Mouse (Mus musculus): Measurements from ENCODE around the gene Ctf1. TPM values are rescaled to one million over a fixed set of nuclear protein-coding genes. Genes with fewer than 3 reads are reported as not detected.
"Not testable (repeated sequence)": the region's sequence is repeated elsewhere in the genome, so short reads cannot be mapped to it uniquely, and the experiment has no call there.

Gene Ctf1
- total RNA-seq, 2 experiments from 2014 or later, result 0.42 to 1.8 TPM

DNA sequence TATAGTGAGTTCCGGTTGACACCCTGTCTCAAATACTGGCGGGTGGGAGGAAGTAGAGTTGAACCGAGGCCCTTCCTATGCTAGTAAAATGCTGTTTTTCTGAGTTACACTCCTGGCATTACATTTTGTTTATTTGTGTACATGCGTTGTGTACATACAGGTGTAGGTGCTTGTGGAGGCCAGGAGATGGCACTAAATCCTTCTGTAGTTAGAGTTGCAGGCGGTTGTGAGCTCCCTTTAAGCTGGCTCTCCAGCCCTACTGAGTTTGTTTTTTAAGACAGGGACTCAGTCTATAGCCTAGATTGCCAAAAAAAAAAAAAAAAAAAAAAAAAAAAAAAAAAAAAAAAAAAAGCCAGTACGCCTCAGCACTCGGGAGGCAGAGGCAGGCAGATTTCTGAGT is 15.4 kb downstream of the Ctf1 start:
- peak; percentile 64 for ATAC-seq (replicated peaks; ENCODE audit: poor library complexity)

DNA sequence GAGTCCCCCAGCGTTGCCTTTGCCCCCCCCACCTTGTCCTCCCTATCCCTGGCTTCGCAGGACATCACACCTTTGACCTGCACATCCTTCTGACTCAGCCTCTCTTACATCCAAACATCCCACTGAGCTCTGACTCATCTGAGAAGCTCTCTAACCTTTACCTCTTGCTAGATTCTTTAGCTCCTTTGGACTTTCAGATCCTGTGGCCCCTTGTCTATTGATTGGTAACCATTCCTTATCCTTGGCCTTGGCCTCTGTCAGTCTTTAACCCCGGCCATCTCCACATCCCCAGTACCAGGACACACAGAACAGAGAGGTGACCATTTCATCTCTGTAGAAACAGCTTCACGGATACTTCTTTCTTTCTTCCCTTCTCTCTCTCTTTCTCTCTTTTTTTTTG is 17.6 kb downstream of the Ctf1 start:
- no peak for ATAC-seq (replicated peaks; ENCODE audit: poor library complexity)

DNA sequence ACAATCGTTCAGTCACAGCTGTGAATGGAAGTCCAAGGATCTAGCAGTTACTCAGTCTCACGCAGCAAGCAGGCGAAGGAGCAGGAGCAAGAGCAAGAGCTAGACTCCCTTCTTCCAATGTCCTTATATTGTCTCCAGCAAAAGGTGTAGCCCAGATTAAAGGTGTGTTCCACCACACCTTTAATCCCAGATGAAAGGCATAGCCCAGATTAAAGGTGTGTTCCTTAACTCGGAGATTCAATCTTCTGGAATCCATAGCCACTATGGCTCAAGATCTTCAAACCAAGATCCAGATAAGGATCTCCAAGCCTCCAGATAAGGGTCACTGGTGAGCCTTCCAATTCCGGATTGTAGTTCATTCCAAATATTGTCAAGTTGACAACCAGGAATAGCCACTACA is 19.5 kb downstream of the Ctf1 start, which contains the start of gene Ctf2:
Gene Ctf2 (minus strand): TSS at position 101 of the 400 bp plus-strand sequence.
- not testable (repeated sequence) for ATAC-seq (replicated peaks; ENCODE audit: poor library complexity)

DNA sequence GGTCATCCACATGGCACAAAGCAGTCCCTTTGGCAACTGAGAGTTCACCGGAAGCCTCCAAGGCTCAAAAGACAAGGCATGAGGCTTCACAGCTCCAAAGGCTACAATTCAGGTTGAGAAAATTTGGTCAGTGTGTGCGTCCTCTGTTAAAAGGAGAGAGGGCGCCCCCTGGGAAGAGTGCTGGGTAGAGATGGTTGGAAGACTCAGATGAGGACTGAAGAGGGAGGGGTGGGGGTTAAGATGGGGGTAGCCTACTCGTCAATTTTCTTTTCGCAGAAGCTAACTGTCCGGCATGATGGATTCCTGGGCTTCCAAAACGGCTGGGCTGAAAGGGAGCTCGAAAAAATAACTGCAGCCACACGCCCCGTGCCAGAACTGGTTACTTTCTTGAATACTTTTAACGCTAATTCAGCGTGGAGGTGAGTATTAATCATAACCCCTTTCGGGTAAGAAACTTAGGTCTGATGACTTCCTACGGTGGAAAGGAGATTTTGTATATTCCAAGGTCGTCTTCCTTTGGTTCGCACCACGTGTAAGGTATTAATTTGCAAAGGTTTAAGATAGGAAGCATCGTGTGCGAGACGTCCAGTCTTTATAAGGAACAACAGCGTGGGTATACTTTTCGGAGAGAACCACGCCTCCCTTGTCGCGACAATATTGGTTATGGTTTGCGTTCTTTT is 32.0 kb downstream of the Ctf1 start, which contains the start of gene Fbxl19:
Gene Fbxl19 (plus strand): TSS at position 178 of the 680 bp plus-strand sequence.
- ATAC-seq (replicated peaks; ENCODE audit: poor library complexity), result peak; percentile 49

DNA sequence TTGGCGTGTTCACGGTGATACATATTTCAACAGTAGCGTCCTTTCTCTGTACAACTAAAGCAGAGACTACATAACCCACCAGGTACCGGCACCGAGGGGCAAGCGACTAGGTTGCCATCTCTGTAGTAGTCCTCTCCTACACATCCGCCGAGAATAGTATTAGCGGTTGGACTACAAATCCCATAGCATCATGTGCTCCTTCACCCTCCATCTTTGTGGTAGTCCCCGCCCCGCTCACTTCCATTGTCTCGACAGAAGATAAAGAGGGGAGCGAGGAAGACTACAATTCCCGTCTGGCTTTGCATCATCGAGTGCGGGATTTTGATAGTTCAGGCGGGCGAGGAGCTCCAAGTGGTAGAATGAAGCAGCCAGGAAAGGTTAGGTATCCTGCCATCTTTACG is 32.7 kb downstream of the Ctf1 start:
- peak; percentile 81 for ATAC-seq (replicated peaks; ENCODE audit: poor library complexity)

DNA sequence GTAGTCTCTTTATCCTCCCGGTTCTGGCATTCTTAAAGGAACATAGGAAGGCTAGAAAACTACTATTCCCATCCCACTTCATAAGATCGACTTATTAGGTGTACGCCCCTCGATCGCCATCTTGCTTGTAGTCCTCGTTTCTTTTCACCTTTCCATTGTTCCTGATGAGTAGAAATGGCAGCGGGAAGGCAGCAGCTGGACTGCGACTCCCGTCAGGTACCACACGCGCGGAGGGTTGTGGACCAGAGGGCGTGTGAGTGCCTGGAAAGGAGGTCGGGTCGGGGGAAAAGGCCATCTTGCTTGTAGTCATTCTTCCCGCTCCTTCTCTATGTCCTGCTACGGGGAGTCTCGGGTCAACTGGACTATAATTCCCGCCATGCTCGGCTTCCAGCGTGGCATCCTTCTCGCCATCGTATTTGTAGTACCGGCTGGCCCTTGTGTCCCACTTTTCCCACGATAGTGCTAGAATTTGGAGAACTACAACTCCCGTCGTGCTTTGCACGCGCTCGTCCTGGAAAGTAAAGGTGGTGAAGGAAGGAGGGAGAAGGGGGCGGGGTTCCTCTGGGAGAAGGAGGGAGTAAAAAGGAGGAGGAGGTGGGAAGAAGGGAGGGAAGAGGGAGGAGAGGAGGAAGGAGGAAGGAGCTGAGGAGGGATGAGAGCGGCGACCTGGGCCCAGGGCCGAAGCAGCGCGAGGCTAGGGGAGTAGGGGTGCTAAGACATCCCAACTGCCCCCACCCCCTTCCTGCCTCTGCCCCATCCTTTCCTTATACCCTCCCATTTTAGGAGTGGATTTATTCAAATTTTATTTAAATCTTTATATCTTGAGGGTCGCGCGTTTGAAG is 33.3 kb downstream of the Ctf1 start:
- ATAC-seq (replicated peaks; ENCODE audit: poor library complexity), result peak; percentile 63

DNA sequence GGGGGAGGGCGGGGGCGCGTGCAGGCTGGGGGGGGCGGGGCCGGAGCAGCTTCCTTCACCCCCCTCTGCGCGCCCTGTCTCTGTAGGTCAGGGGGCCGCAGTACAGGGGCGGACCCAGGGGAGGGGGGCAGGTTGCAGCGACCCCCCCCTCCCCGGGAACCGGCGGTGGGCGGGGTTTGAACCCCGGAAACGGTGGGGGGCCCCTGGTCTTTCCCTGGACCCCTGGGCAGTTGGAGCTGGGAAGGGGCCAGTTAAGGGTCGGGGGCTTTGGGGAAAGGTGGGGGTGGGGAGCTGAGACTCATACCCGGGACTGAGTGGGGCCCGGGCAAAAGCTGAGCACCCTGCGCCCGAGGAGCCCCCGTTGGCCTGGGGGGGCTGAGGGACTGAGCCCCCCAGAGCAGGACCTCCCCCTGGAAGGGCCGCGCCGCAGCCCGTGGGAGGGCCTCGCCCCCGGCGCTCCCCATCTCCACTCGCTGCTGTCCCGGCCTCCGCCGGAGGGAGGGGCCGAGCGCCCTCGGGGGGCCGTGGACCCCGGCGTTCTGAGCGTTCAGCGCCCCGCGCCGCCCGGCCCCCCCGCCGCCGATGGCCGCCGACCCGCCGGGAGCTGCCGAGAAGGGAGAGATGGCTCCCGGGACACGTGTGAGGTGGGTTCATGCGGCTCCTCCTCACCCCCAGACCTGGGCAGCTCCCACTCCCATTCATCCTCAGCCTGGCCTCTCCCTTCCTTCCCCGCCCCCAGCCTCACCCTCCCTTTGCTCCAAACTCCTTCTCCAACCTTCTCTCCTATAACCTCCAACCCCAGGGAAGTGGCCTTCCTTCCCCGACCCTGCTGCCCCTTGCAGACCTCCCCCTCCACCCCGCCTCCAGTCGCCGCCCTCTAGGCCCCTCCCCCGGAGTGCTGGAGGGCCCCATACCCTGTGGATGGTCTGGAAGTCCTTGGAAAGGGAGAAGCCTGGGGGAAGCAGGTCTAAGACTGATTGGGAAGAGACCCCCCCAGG is 34.3 kb downstream of the Ctf1 start:
- ATAC-seq (replicated peaks; ENCODE audit: poor library complexity), result no peak

DNA sequence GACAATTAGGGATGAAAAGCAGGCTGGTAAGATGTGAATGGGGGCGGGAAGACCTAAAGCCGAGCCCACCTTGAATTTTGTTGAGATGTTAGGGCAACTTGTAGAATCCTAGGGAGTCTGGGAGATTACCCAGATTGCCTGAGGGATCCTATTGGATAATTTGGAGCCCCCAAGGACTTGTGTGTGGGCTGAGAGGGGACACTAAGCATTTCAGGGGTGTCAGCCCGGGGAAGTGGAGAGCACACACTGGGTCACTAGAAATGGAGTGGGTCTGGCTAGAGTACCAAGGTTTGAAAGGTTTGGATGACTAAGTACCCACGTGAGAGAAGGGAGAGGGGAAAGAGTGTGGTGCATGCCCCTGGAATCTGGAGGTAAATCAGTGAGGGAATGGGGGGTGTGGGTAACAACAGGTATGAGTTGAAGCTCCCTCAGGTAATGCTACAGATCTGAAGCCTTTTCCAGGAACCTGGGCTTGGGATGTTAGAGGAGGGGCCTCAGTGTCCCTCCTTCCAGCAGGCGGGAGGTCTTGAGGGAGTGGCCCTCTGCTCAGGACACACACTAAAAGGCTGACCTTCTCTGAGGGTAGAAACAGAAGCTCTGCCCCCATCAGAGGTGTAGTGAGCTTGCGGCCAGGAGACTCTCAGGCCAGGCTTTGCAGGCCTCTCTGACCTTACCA is 35.2 kb downstream of the Ctf1 start:
- no peak for ATAC-seq (replicated peaks; ENCODE audit: poor library complexity)

DNA sequence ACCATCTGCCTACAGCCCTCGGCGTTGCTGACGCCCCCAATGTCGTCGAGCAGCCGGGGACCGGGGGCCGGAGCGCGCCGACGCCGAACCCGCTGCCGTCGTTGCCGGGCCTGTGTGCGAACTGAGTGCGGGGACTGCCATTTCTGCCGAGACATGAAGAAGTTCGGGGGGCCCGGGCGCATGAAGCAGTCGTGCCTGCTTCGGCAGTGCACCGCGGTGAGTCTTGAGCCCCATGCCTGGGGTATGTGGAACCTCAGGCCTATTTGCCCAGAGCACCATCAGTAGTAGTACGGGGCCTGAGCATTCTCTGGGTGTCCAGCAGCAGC is 35.7 kb downstream of the Ctf1 start:
- no peak for ATAC-seq (replicated peaks; ENCODE audit: poor library complexity)

DNA sequence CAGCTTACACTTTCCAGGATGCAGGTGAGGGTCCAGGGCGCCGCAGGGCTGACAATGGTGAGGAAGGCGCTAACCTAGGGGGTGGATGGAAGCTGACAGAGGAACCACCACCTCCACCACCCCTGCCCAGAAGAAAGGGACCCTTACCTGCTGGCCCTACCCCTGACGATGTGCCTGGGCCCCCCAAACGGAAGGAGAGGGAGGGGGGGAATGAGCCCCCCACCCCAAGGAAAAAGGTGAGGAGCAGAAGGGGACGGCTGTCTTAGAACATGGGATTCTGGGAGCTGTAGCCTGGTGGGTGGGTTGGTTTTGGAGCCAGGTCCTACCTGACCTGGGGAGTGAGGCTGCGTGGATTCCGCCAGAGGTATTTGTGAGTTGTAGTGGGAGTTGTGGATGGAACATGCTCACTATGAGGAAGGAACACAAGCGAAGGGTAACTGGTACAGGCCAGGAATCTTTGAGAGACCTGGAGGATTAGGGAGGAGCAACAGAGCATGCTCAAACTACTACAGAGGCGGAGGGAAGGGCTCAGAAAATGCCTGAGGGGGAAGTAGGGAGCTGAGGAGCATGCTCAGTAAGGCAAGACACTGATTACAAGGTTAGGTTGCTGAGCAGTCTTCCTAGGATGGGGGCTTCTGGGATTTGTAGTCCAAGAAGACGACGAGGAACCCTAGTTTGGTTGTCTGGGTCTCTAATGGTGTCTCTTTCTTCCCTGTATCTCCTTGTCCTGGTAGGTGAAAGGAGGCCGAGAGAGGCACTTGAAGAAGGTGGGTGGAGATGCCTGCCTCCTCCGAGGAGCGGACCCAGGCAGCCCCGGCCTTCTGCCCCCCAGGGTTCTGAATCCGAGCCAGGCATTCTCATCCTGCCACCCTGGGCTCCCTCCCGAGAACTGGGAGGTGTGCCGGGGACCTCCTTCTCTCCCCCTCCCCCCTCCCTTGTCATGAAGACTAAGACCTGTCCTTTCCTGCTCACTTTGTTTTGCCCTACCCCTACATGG is 37.9 kb downstream of the Ctf1 start:
- ATAC-seq (replicated peaks; ENCODE audit: poor library complexity), result no peak

DNA sequence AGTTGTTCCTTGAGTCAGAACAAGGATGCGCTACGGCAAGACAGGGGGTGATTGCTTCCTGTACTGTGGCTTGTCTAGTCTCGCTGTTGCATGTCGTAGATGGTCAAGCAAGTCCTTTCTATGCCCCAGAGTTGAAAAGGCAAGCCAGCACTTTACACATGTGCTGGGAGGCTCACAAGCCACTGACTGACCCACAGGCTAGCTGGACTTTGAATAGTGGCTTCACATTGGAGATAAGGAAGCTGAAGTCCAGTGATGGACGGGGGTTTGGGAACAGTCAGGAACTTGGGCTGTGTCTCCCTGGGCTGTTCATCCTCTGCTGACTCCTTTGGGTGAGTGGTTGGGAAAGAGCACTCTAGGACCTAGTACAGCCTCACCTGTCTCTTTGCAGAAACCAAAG is 39.1 kb downstream of the Ctf1 start:
- no peak for ATAC-seq (replicated peaks; ENCODE audit: poor library complexity)

DNA sequence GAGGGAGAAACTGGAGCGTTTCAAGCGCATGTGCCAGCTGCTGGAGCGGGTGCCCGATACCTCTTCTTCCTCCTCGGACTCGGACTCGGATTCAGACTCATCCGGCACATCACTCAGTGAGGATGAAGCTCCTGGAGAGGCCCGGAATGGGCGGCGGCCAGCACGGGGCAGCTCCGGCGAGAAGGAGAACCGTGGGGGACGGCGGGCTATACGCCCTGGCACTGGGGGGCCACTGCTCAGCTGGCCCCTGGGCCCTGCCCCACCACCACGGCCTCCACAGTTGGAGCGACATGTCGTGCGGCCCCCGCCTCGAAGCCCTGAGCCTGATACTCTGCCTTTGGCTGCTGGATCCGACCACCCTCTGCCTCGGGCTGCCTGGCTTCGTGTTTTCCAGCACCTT is 39.5 kb downstream of the Ctf1 start:
- no peak for ATAC-seq (replicated peaks; ENCODE audit: poor library complexity)

DNA sequence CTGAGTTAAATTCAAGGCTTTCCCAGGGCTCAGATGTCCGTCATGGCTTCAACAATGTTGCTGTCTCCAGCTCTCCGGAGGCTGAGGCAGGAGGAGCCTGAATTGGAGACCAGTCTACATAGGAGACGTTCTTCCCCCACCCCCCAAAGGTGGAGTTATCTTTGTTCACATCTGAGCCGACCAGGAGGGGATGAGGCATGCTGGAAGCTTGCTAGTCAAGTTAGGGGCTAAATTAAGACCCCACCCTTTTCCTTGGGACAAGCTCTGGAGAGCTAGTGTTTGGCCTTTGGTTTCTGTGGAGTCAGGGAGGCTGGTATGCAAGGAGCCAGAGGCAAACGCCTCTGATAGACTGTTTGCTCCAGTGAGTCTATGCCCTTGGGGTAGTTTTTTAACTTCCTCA is 40.6 kb downstream of the Ctf1 start:
- ATAC-seq (replicated peaks; ENCODE audit: poor library complexity), result no peak

DNA sequence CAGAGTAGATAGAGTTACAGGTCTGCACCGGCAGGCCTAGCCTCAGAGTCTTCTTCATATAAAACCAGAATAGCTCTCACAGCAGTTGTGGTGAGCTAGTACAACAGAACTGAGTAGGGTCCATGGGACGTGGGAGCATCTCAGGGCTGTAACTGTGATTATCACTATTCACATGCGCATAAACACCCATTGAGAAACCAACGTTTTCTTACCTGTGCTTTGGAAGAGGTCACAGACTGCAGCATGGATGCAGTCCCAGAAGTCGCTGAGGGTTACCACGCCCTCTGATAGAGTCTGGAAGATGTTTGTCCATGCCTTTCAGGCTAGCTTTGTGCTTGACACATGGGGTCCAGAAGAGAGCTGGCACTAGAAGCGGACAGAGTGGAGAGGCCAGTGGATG is 41.2 kb downstream of the Ctf1 start:
- no peak for ATAC-seq (replicated peaks; ENCODE audit: poor library complexity)

DNA sequence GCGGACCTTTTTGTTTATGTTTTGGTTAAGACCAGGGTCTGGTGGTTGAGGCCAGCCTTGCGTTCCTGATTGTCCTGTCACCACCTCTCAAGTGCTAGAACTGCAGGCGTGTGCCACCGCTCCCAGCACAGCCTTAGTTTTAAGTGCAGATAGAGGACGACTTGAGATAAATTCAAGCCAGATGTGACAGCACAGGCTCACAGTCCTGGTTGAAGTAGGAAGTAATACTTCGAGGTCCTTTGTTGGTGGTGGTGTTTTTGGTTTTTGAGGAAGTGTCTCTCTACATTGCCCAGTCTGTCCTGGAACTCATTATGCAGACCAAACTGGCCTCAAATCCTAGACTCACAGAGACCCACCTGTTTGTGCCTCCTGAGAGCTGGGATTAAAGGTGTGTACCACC is 47.2 kb downstream of the Ctf1 start:
- ATAC-seq (replicated peaks; ENCODE audit: poor library complexity), result peak; percentile 62

DNA sequence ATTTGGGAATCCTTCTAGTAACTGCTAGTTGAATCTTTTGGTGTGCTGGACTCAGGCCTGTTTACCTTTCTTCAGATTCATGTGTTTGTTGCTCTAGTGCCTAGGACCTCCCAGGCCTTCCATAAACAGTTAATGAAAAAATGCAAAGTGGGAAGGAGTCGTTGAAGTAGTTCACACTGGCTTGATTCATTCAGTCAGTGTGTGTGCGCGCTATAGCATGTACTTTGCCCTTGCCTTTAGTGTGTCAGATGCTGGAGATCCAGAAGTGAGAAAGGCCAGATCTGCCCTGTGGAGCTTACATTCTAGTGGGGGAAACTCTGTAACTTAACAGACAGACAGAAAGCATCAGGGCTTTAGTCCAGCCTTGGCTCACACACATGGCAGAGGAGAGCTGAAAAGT is 47.9 kb downstream of the Ctf1 start:
- no peak for ATAC-seq (replicated peaks; ENCODE audit: poor library complexity)

DNA sequence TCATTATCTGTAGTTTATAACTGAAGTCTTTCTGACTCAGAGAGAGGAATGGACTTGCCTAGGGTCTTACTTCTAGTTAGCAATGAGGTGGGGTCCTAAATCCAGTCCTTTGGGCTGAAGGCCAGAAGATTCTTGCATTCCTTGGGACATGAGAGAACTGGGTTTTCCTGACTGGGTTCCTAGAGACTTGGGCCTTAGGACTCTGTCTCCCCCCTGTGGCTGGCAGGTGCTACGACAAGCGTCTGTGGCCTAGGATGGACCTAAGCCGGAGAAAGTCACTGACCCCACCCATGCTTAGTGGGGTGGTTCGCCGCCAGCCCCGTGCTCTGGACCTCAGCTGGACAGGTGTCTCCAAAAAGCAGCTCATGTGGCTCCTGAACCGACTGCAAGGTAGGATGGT is 48.5 kb downstream of the Ctf1 start:
- peak; percentile 94 for ATAC-seq (replicated peaks; ENCODE audit: poor library complexity)

DNA sequence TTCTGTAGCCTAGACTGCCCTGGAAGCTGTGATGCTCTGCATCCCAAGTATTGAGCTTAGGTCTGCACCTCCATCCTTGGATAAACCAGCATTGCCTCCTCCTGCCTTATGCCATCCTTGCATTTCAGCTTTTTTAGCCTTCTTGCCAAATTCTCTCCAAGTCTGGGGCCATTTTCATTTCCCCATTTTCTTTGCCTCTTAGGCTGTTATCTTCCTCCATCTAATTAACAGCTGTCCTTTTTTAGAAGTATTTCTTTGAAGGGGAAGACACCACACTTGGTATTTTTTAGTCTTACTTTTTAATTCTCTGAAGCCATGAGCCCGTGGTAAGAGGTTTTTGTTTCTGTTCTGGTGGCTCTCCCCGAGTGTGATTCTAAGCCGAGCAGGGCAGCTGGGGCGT is 51.1 kb downstream of the Ctf1 start:
- ATAC-seq (replicated peaks; ENCODE audit: poor library complexity), result no peak

DNA sequence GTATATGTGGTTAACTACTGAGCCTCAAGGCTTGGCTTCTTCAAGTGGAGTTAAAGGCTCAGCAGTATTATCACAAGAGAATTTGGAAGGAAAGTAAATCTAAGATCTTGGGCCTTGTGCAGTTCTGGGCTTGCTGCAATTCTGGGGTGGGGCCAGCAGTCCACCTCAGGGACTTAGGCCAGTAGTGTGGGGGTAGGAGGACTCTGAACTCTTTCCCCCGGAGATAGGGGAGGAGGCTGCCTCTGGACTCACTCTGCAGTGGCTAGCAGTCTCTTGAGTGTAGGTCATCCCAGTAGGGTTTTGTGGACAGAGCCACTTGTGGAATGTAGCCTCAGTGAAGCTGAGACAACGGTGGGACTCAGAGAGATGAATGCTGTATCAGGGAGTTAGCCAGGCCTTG is 53.2 kb downstream of the Ctf1 start:
- ATAC-seq (replicated peaks; ENCODE audit: poor library complexity), result no peak
